Mouse (Mus musculus) brain, embryonic 14.5 days (tissue): ENCODE measurements at regions not wholly inside any gene's neighbourhood (a gene's known extent, or its start where the extent isn't known, plus 50 kb on each side); places are given as distances from the start of the nearest gene placed in this dataset.
A peak's percentile ranks its signal among the peaks of the same experiment; 100 is the strongest.

Source experiments
- DNase-seq: peaks from one replicate; pipeline ENCODE4 v3.0.0-alpha.2; 2011; ENCODE audit warnings: low read depth
- CTCF ChIP-seq: fragments of 200-500 bp; IDR thresholded peaks from 2 replicates; pipeline ENCODE4 v1.5.1; 2012; ENCODE audit warnings: inconsistent platforms, mild to moderate bottlenecking, moderate library complexity, borderline replicate concordance; ENCODE audit not compliant: insufficient read depth, insufficient read length; ENCODE audit errors: extremely low read depth
- POLR2A ChIP-seq: fragments of 200-500 bp; IDR thresholded peaks from 2 replicates; pipeline ENCODE4 v1.6.1; 2012; ENCODE audit warnings: mild to moderate bottlenecking, inconsistent platforms, borderline replicate concordance; ENCODE audit not compliant: poor library complexity, insufficient read depth, insufficient read length, severe bottlenecking; ENCODE audit errors: extremely low read depth

GRCm38 (mm10) chr11:94882687-94883383 is 53.2 kb upstream of the Col1a1 start:
- DNase-seq = no peak
- TF ChIP-seq CTCF (no peak), POLR2A (no peak)

GRCm38 (mm10) chr11:94881982-94882686 is 53.9 kb upstream of the Col1a1 start:
- DNase-seq = peak; percentile 33
- TF ChIP-seq POLR2A = no peak
- TF ChIP-seq CTCF = no peak

GRCm38 (mm10) chr11:94880896-94881840 is 54.9 kb upstream of the Col1a1 start:
- TF ChIP-seq CTCF = no peak
- TF ChIP-seq POLR2A = no peak
- DNase-seq = peak; percentile 48

GRCm38 (mm10) chr11:94876707-94877106 is 59.3 kb upstream of the Col1a1 start:
- no peak for DNase-seq
- no peak for TF ChIP-seq CTCF

GRCm38 (mm10) chr11:94875026-94875425 is 61.0 kb upstream of the Col1a1 start:
- no peak for DNase-seq
- no peak for TF ChIP-seq POLR2A
- TF ChIP-seq CTCF = no peak

- no peak for DNase-seq
- TF ChIP-seq POLR2A (no peak), CTCF (no peak)
Observed at GRCm38 (mm10) chr11:94874155-94874561, 61.9 kb upstream of the Col1a1 start.

- DNase-seq = no peak
- TF ChIP-seq CTCF (no peak), POLR2A (no peak)
Observed at GRCm38 (mm10) chr11:94873693-94874092, 62.3 kb upstream of the Col1a1 start.

GRCm38 (mm10) chr11:94872921-94873320 is 63.1 kb upstream of the Col1a1 start:
- peak; percentile 73 for DNase-seq
- TF ChIP-seq POLR2A = no peak
- no peak for TF ChIP-seq CTCF

GRCm38 (mm10) chr11:94870341-94870740 is 65.7 kb upstream of the Col1a1 start:
- DNase-seq = no peak
- TF ChIP-seq POLR2A = no peak
- peak; percentile 52; the same call in 1 of the 2 replicates for TF ChIP-seq CTCF

- peak; percentile 39; the same call in 1 of the 2 replicates for TF ChIP-seq CTCF
- DNase-seq = peak; percentile 43
Observed at GRCm38 (mm10) chr11:94869866-94870265, 66.2 kb upstream of the Col1a1 start.
